Mouse (Mus musculus) bone marrow, adult 2 months (tissue): ENCODE measurements at regions not wholly inside any gene's neighbourhood (a gene's known extent, or its start where the extent isn't known, plus 50 kb on each side); places are given as distances from the start of the nearest gene placed in this dataset.

Experiments used
- CTCF ChIP-seq: fragments of 200-500 bp; IDR thresholded peaks from 2 replicates; pipeline ENCODE4 v1.5.1; 2011; ENCODE audit warnings: low read length, control low read depth; ENCODE audit not compliant: control insufficient read depth, insufficient read depth
- POLR2A ChIP-seq: fragments of 200-500 bp; IDR thresholded peaks from 2 replicates; pipeline ENCODE4 v1.6.1; 2011; ENCODE audit warnings: low read depth, mild to moderate bottlenecking, control low read depth, low read length, borderline replicate concordance; ENCODE audit not compliant: control insufficient read depth

DNA sequence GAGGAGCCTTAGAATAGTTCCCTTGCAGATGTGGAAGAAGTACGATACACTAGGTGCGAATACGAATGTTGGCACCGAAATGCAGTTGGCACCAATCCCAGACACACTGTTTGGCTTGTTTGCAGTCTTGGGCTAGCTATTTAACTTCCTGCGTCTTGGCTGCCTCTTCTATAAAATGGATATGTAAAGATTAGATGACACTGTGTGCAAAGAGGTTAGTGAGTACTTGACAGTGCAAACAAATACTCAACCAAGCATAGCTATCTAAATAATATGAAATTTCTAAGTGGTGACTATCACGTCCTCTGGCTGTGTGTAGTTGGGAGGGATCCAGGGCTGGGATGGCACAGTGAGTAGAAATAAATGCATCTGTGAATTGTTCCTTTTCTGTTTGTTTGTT is 86.9 kb downstream of the Ccdc71l start:
- no peak for TF ChIP-seq CTCF
- TF ChIP-seq POLR2A = no peak
